Mouse (Mus musculus): ENCODE measurements around the gene Ptafr.

- TF ChIP-seq EP300 (IDR thresholded peaks at IDR 0.05; ENCODE audit: insufficient read depth, low read depth, low read length) (no peak), CTCF (IDR thresholded peaks at IDR 0.05) (no peak)
Measured at GRCm38 (mm10) chr4:132519188-132519587, 44.7 kb upstream of the Ptafr start.
